Mouse (Mus musculus): ENCODE measurements around the gene Sae1.

Sae1 gene

DNA sequence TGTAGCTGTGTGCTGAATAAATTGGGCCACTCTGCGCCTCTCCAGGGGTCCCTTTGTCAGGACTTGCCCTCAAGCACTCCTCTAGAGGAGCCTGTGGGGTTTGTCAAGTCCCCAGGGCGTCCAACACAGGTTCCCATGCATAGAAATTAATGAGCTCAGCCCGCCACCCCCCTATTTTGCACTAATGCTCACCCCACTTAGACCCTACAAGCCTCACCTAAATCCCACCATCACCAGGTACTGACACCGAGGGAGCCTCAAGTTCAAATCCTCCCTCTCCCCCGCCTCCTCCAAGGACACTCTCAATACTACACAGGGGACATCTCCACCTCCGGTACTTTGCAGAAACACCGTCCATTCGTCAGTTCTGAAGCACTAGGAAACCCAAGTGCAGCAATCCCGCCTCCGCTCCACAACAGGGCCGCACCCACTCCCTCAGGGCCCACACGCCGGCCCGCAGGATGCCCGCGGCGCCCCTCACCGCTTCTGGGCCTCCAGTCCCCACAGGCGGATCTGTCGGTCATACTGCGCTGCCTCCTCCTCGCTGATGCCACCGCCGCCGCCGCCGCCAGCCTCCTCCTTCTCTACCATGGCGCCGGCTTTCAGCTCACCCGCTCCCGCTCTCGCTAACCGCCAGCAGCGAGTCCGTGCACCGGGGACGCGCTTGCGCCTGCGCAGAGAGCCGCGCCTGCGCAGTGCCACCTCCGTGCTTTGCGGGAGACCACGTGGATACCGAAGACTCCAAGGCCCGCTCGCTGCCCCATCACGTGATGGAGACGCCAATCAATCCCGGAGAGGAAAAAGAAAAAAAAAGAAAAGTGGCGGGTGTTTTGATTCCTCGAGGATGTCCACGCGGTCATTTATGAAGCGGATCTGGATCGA is at the start of gene Sae1:
Gene Sae1, minus strand, starts transcription at position 647 of the 882 bp plus-strand sequence.
- peak; percentile 96 for DNase-seq (ENCODE audit: extremely low spot score, low spot score)

- no peak for DNase-seq (ENCODE audit: extremely low spot score, low spot score)
These were observed 47.5 kb upstream of the Sae1 start for GRCm38 (mm10) chr7:16435088-16435487.

DNA sequence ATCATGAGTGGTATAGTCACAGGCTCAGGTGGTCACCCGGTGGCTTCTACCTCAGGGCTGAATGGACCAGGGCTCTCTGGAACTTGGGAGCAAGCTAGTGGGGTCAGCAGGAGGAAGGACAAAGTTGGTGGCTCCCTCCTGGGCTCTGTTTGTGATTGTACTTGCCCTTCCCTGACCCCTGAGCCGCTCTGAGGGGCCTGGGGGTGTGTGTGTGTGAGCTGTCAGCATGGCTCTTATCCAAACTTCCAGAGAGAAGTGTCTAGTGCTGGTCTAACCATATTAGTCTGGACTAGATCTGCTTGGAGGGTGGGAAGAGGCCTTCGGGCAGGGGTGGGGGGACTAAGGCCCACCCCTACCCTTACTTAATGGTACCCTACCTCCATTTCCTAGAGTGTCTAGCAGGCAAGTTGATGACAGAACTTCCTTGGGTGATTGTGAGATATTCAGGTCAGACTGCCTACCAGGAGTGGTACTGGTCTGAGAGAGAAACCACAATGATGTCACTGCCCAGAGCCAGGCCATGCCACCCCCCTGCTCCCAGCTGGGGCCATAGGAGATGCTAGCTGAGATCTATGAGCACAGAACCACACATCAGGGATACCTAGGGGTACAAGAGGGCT is 45.9 kb upstream of the Sae1 start:
- DNase-seq (ENCODE audit: extremely low spot score, low spot score): no peak

GRCm38 (mm10) chr7:16426129-16426729 is 38.6 kb upstream of the Sae1 start:
- DNase-seq (ENCODE audit: extremely low spot score, low spot score): peak; percentile 68

DNA sequence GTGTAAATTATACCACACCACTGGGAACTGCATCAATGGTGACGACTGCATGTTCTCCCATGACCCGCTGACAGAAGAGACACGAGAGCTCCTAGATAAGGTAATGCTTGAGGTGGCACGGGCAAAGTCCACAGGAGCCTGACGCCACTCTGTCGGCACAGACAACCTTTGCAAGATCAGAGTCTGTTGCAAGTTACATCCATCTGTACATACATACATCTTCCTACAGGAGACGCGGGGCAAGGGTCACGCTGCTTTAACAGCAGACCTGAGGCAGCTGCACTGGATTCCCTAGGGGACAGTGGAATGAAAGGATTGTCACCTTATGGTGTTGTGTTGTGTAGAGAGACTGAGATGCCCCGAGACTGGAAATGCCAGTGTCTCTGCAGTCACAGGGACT is 38.1 kb upstream of the Sae1 start:
- no peak for DNase-seq (ENCODE audit: extremely low spot score, low spot score)

DNA sequence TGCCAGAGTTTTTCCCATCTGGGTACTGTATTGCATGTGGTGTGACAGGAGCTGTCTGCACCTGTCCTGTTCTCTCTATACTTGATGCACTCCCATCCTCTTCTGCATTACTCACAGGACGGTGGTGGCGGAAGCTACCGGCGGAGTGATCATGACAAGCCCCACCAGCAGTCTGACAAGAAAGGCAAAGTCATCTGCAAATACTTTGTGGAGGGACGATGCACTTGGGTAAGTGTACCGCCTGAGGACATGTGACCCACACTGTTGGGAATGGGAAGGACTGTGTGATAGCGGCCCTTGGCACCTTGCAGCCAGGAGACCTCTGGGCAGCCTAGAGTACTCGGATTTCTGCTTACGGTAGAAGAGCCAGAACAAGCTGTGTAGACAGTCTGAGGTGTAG is 36.1 kb upstream of the Sae1 start:
- DNase-seq (ENCODE audit: extremely low spot score, low spot score): no peak

- no peak for DNase-seq (ENCODE audit: extremely low spot score, low spot score)
These were observed 34.7 kb upstream of the Sae1 start for GRCm38 (mm10) chr7:16422222-16422856.

GRCm38 (mm10) chr7:16420493-16421118 is 33.0 kb upstream of the Sae1 start:
- no peak for DNase-seq (ENCODE audit: extremely low spot score, low spot score)

DNA sequence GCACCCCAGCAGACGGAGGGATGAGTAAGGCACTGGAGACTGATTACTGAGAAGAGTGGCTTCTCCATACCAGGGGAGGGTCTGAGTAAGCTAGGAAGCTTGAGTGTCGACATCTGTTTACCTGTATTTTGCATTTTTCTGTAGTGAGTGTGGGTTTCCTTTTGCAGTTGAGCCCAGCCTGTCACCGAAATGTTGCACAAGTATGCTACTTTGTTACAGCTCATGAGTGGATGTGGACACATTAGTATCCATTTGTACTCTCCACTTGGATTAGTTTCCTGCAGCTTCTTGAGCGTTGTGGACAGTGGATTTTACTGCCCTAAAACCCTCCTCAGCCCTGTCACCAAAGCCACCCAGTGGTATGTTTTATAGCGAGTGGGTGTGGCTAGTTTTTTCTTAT is 31.1 kb upstream of the Sae1 start:
- no peak for DNase-seq (ENCODE audit: extremely low spot score, low spot score)

DNA sequence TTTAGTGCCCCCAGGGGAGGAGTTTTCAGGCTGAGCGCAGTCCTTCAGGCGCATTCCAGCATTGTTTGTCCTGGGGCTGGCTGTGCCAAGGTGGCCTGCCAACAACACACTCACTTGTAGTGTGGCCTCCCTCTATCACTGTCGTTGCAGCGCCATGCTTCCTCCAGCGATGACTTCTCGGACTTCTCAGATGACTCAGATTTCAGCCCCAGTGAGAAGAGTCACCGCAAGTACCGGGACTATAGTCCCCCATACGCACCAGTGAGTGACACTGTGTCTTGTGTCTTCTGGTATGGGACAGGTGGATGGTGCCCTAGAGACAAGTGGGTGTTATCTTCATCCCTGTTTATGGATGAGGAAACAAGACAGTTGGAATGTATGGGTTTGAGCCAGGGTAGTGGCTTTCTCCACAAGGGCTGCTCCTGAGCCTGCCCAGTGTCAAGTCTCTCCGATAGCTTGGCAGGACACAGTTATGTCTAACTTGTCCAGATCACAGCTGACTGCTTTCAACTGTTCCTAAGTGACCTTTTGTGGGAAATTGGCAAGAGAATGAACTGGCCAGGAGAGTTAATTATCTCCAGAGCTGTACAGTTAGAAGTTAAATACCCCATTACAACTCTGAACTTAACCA is 29.6 kb upstream of the Sae1 start:
- DNase-seq (ENCODE audit: extremely low spot score, low spot score): no peak

GRCm38 (mm10) chr7:16415426-16415825 is 27.8 kb upstream of the Sae1 start:
- no peak for DNase-seq (ENCODE audit: extremely low spot score, low spot score)

- no peak for DNase-seq (ENCODE audit: extremely low spot score, low spot score)
These were observed 25.3 kb upstream of the Sae1 start for GRCm38 (mm10) chr7:16412930-16413329.

DNA sequence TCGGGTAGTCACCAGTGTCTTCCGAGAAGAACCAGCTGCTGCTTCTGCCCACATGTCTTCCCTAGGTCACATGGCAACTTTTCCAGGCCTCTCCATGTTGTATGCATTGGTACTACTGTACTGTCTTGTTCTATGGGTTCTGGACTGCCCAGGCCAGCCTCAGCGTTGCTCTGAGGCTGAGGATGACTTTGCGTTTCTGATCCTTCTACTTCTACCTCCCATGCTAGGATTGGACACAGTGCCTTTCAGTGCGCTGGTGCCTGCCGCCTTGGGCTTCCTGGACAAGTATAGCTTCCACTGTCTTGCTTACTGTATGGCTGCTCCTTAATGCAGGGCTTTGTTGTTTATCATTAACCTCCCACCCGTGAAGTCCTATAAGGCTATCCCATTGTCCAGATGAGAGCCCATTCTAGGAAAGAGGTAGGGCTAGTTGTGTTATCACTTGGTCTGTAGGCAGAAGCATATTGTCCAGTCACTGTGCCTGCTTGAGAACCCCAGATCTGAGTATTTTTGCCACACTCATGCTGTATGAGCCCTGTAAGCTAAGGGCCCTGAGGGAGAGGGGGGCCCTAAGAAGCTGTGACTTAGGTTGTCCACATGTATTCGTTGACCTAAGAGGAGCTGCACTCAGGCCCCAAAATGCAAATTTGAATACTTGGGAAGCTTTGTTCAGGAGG is 24.8 kb upstream of the Sae1 start:
- DNase-seq (ENCODE audit: extremely low spot score, low spot score): no peak

DNA sequence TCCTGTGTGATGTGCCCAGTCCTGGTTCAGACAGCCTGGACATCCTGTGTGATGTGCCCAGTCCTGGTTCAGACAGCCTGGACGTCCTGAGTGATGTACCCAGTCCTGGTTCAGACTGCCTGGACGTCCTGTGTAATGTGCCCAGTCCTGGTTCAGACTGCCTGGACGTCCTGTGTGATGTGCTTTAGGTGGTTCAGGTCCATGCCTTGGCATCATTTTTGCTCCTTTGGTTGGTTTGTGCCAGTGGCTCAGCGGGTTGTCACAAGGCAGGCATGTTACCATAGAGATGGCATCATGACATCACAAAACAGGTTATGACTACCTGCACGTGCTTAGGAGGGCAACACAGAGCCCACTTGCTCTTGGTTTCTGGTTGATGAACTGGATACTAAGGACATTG is 23.5 kb upstream of the Sae1 start:
- DNase-seq (ENCODE audit: extremely low spot score, low spot score): no peak

- DNase-seq (ENCODE audit: extremely low spot score, low spot score): no peak
These were observed 19.4 kb upstream of the Sae1 start for GRCm38 (mm10) chr7:16406978-16407377.

DNA sequence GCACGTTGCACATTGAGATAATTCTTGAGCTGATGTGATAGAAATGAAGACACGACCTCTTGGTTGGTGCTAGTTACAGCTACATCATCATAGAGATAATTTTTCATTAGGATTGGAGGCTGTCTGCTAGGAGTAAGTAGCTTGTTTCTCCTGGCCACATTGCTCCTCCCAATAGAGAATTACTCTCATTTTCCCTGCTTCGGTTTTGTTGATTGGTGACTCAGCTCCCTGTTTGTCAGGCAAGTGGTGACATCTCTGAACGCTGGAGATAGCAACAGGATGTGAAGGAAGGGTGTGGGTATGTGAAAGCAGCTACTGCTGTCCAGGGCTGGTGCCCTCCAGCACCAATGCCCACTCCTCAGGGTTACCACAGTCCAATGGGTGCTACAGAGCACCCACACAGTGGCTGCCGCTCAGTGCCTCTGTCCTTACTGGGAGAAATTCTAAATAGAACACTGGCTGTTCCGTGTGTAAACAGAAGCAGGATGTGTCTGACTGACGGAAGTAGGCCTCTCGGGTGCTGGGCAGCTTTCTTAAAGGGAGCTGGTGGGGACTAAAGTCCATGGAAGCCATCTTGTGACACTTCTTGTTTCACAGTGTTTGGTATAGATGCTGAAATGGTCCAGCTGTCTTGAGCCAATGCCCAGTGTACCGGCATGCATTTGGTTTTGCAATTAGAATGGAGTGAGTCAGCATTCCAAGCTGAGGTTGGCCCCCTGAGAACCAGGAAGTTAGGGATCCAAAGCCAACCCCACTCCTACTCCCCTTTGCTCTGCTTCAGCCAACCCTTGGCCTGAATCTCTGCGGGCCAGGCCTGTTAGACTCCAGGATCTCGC is 18.1 kb upstream of the Sae1 start:
- DNase-seq (ENCODE audit: extremely low spot score, low spot score): no peak

DNA sequence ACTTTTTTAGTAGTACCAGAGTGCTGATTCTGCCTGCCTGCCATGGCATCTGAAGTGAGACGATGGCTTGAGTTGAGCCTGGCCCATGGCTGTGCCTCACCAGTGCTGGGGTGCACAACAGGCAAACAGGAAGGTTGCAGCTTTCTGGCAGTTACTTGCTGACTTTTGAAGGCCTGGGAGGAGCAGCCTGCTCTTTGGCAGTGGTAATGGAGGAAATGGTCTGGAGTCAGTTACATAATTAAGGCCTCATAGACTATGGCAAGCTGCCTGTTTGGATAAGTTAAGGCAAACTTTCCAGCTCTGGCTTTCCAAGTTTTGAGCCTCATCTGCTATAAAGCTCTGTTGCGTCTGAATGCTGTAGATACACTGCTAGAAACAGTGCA is 17.5 kb upstream of the Sae1 start:
- DNase-seq (ENCODE audit: extremely low spot score, low spot score): no peak

GRCm38 (mm10) chr7:16404315-16405072 is 16.9 kb upstream of the Sae1 start:
- DNase-seq (ENCODE audit: extremely low spot score, low spot score): no peak

Data from neural tube, embryonic 10.5 days (tissue).